Mouse (Mus musculus) kidney, postnatal 0 days (tissue): ENCODE measurements around the gene Chrnb1. TPM values are rescaled to one million over a fixed set of nuclear protein-coding genes. Genes with fewer than 3 reads are reported as not detected.

Source experiments
- ATAC-seq: fragments of 200-750 bp; cut with Nextera tagmentation; replicated peaks from 2 replicates; pipeline ENCODE4 v1.8.0; 2017; ENCODE audit warnings: low read depth, moderate number of reproducible peaks, moderate TSS enrichment, moderate library complexity; ENCODE audit not compliant: low FRiP score
- DNase-seq: peaks from one replicate; pipeline ENCODE4 v3.0.0-alpha.2; 2016; ENCODE audit warnings: low spot score
- H3K27ac ChIP-seq: fragments of 300-500 bp; sonication (generic); 2 replicates; pipeline ENCODE4 v1.5.1; 2014; ENCODE audit warnings: mild to moderate bottlenecking
- H3K27me3 ChIP-seq: fragments of 300-500 bp; sonication (generic); 2 replicates; pipeline ENCODE4 v1.6.1; 2014; ENCODE audit warnings: low read length, mixed read lengths; ENCODE audit not compliant: insufficient read depth
- H3K36me3 ChIP-seq: fragments of 300-500 bp; sonication (generic); 2 replicates; pipeline ENCODE4 v1.6.1; 2014; ENCODE audit warnings: low read length, mixed read lengths; ENCODE audit not compliant: insufficient read depth
- H3K4me1 ChIP-seq: fragments of 300-500 bp; sonication (generic); replicated peaks from 2 replicates; pipeline ENCODE4 v1.6.1; 2014; ENCODE audit warnings: antibody characterized with exemption, low read length, mixed read lengths; ENCODE audit not compliant: insufficient read depth
- H3K4me2 ChIP-seq: fragments of 300-500 bp; sonication (generic); 2 replicates; pipeline ENCODE4 v1.6.1; 2014; ENCODE audit warnings: mild to moderate bottlenecking, low read length, moderate library complexity, mixed read lengths
- H3K4me3 ChIP-seq: fragments of 300-500 bp; sonication (generic); replicated peaks from 2 replicates; pipeline ENCODE4 v1.5.1; 2014; ENCODE audit warnings: low read depth, low read length
- H3K9ac ChIP-seq: fragments of 300-500 bp; sonication (generic); 2 replicates; pipeline ENCODE4 v1.6.1; 2014; ENCODE audit warnings: low read depth, low read length
- H3K9me3 ChIP-seq: fragments of 300-500 bp; sonication (generic); replicated peaks from 2 replicates; pipeline ENCODE4 v1.6.1; 2016; ENCODE audit warnings: low read length, inconsistent platforms, mixed read lengths
- CTCF ChIP-seq: IDR thresholded peaks from 2 replicates; pipeline ENCODE4 v1.5.1; 2016; ENCODE audit warnings: antibody characterized with exemption, low read depth, mild to moderate bottlenecking, moderate library complexity
- WGBS: fragments of 180-500 bp; shearing (Covaris S2); extraction: QIAGEN DNeasy Blood & Tissue Kit; methylation state at CpG from one replicate; pipeline ENCODE4 v1.1.7; 2014; 5-methylcytosine and 5-hydroxymethylcytosine counted together
- polyA plus RNA-seq: library from polyadenylated mRNA; unstranded; fragments of >200 nt; fragmentation: Nextera tagmentation; extraction: Ambion mirVana; gene quantifications from 2 replicates; pipeline ENCODE4 v1.2.1, GENCODE M21; 2015

Chrnb1 gene
- polyA plus RNA-seq, 1 experiment from 2014 or later, result 12.1 TPM

DNA sequence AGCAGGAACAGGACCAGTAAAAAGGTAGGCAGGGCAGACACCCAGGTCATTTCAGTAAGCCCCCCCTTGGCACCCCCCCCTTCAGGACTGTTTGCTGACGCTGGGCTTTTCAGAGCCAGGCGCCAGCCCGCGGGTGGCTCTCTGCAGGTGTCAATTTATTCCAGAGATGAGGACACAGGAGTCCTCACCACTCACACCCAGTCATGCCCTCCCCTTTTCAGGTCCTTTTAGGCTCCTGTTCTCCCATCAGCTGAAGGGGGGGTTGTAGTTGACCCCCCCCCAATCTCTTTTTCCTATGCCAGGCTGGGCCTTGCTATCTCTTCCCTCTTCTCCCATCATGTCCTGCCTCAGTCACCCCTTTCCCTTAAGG is 40.2 kb upstream of the Chrnb1 start:
- Histone ChIP-seq H3K36me3 (no peaks in the 10 kb centered on the region), H3K4me3 (peak overlapping the region; percentile 59; the same call in 1 of the 2 replicates), H3K27ac (no peak overlapping the region), H3K9ac (no peak overlapping the region), H3K4me2 (peak overlapping the region; percentile 97), H3K4me1 (peaks cover 27% of the 10 kb centered on the region), H3K27me3 (no peaks in the 10 kb centered on the region), H3K9me3 (no peaks in the 10 kb centered on the region)
- DNase-seq (no peak), ATAC-seq (no peak)
- 18% methylated on average over 4 of the region's 4 CpGs for WGBS
- no peak for TF ChIP-seq CTCF

- WGBS, result 23% methylated on average over 9 of the region's 9 CpGs
- Histone ChIP-seq H3K27me3 (no peaks in the 10 kb centered on the region), H3K36me3 (no peaks in the 10 kb centered on the region), H3K27ac (no peak overlapping the region), H3K4me1 (peaks cover 27% of the 10 kb centered on the region), H3K4me2 (peak overlapping the region; percentile 97; the same call in 1 of the 2 replicates), H3K9me3 (no peaks in the 10 kb centered on the region), H3K9ac (no peak overlapping the region), H3K4me3 (no peak overlapping the region)
- ATAC-seq (no peak), DNase-seq (no peak)
- no peak for TF ChIP-seq CTCF
Measured at GRCm38 (mm10) chr11:69835326-69835965, 39.7 kb upstream of the Chrnb1 start.

DNA sequence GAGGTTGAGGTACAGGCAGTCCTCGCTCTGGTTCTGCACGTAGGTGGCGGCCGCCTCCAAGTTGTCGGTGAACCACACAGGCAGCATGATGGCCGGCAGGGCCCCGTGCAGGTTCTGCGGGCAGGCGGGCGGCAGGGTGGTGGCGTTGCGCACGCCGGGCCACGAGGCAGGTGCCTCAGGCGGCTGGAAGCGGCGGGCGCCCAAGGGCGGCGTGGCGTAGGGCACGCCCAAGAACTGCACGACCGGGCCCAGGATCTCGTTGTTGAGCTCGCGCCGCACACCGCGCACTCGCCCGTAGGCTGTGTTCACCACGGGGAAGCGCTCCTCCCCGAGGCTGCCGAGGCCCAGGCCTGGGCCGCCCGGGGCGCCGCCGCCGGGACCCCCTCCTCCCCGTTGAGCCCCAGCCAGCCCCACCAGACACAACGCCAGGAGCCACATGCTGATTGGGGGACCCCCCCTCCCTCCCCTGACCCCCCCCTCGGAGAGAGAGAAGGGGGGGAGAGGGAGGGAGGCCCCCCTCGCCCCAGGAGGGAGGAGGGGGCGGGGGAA is 38.3 kb upstream of the Chrnb1 start:
- Histone ChIP-seq H3K9ac (peak overlapping the region; percentile 74), H3K4me1 (peaks cover 23% of the 10 kb centered on the region), H3K9me3 (no peaks in the 10 kb centered on the region), H3K4me2 (peak overlapping the region; percentile 92), H3K36me3 (no peaks in the 10 kb centered on the region), H3K27ac (no peak overlapping the region), H3K27me3 (no peaks in the 10 kb centered on the region), H3K4me3 (peak overlapping the region; percentile 42)
- TF ChIP-seq CTCF, result 0 out of 2 replicates have a peak, but pooled peaks have one; percentile 4
- 8% methylated on average over 44 of the region's 48 CpGs for WGBS
- no peak for ATAC-seq
- peak; percentile 47 for DNase-seq

- no peak for ATAC-seq
- TF ChIP-seq CTCF, result no peak
- DNase-seq, result no peak
- H3K4me2 ChIP-seq, result peak overlapping the region; percentile 92
- no peaks in the 10 kb centered on the region for H3K9me3 ChIP-seq
- H3K4me1 ChIP-seq, result peaks cover 22% of the 10 kb centered on the region
- no peak overlapping the region for H3K27ac ChIP-seq
- H3K9ac ChIP-seq, result peak overlapping the region; percentile 74; the same call in 1 of the 2 replicates
- WGBS, result 68% methylated on average over 8 of the region's 8 CpGs
- no peaks in the 10 kb centered on the region for H3K36me3 ChIP-seq
- H3K27me3 ChIP-seq, result no peaks in the 10 kb centered on the region
- peak overlapping the region; percentile 42 for H3K4me3 ChIP-seq
Measured at GRCm38 (mm10) chr11:69833554-69833953, 37.8 kb upstream of the Chrnb1 start.

DNA sequence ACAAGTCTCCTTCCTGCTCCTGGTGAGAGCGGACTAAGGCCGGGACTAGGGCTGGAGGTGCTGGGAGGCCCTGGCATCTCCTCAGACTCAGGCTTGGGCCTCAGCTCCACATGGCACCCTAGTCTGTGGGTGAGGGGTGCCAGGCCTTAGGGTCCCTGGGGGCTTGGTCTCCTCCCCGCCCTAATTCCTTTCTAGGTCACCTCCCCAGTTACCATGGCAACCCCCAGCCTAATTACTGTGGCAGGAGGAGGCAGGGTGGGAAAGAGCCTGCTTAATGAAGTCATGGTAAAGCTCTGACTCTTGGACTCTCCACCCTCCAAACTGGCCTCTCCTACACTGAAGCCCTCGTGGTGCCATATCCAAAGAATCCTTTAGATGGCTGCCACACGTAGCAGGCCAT is 33.1 kb upstream of the Chrnb1 start:
- 63% methylated on average over 5 of the region's 5 CpGs for WGBS
- Histone ChIP-seq H3K9ac (no peak overlapping the region), H3K27me3 (no peaks in the 10 kb centered on the region), H3K36me3 (peaks cover 27% of the 10 kb centered on the region), H3K4me3 (no peak overlapping the region), H3K9me3 (no peaks in the 10 kb centered on the region), H3K4me1 (peaks cover 3% of the 10 kb centered on the region; the same call in 1 of the 2 replicates), H3K4me2 (no peak overlapping the region), H3K27ac (no peak overlapping the region)
- no peak for ATAC-seq
- no peak for TF ChIP-seq CTCF
- DNase-seq, result no peak

- no peak overlapping the region for H3K4me3 ChIP-seq
- ATAC-seq (no peak), DNase-seq (no peak)
- H3K4me1 ChIP-seq, result no peaks in the 10 kb centered on the region
- H3K9me3 ChIP-seq, result no peaks in the 10 kb centered on the region
- peaks cover 27% of the 10 kb centered on the region for H3K36me3 ChIP-seq
- 55% methylated on average over 2 of the region's 2 CpGs for WGBS
- TF ChIP-seq CTCF, result no peak
- no peak overlapping the region for H3K27ac ChIP-seq
- H3K9ac ChIP-seq, result no peak overlapping the region
- H3K4me2 ChIP-seq, result no peak overlapping the region
- no peaks in the 10 kb centered on the region for H3K27me3 ChIP-seq
Measured at GRCm38 (mm10) chr11:69823456-69823855, 27.7 kb upstream of the Chrnb1 start.
